Mouse (Mus musculus): ENCODE results near the gene Popdc3.

GRCm38 (mm10) chr10:45335434-45336422 is 157.8 kb downstream of the Popdc3 start, which contains the start of gene Bves:
- TF ChIP-seq POLR2A (IDR thresholded peaks at IDR 0.05; ENCODE audit: borderline replicate concordance, control insufficient read depth, low read depth, low read length) (no peak), CTCF (IDR thresholded peaks at IDR 0.05; ENCODE audit: control insufficient read depth, insufficient read depth, low read length) (no peak)

Data from bone marrow, adult 2 months (tissue).